Mouse (Mus musculus): ENCODE results near the gene Tstd1.

Tstd1 gene

GRCm38 (mm10) chr1:171419291-171419882, 715 bp downstream of the Tstd1 start:
- no peak for DNase-seq

- DNase-seq = no peak
These were observed 1.2 kb downstream of the Tstd1 start for GRCm38 (mm10) chr1:171419905-171420304.

GRCm38 (mm10) chr1:171422504-171423095, 3.9 kb downstream of the Tstd1 start:
- DNase-seq = no peak

- DNase-seq = no peak
These were observed 6.0 kb downstream of the Tstd1 start for GRCm38 (mm10) chr1:171424638-171425037.

DNA sequence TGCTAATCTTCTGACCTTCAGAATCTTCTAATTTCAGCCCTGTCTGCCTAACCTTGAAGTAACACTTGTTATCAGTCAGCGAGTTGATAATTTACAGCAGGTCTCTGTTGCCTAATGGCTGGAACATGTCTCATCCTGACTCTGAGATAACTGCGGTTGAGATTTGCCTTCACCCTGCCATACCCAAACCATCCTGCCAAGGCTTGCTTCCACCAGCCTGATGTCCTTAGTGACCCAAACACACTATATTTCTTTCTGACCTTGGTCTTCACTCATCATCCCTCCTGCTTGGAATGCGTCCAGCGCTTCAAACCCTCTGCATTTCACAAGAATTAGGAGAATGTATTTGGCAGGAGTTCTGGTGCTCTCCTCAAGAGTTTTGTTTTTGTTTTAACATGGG, 6.5 kb downstream of the Tstd1 start:
- DNase-seq = no peak

GRCm38 (mm10) chr1:171432158-171432557, 13.5 kb downstream of the Tstd1 start:
- DNase-seq = no peak

- DNase-seq = no peak
These were observed 16.7 kb downstream of the Tstd1 start for GRCm38 (mm10) chr1:171435288-171435814.

DNA sequence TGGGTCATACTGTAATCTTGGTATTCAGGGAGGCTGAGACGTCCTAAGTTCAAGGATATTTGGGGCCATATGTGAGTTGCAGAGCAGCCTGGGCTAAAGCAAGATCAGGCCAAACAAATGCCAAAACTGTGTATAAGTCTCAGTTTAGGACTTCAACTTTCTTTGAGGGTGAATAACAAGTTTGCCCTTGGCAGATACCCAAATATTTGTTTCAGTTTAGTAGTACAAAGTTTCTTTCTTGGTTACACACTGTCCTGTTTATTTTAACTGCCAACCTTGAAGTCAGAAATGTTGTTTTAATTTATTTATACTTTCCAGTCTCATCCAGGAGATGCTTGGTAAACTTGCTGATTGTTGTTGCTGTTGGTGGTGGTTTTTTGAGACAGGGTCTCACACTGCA, 17.3 kb downstream of the Tstd1 start:
- no peak for DNase-seq

DNA sequence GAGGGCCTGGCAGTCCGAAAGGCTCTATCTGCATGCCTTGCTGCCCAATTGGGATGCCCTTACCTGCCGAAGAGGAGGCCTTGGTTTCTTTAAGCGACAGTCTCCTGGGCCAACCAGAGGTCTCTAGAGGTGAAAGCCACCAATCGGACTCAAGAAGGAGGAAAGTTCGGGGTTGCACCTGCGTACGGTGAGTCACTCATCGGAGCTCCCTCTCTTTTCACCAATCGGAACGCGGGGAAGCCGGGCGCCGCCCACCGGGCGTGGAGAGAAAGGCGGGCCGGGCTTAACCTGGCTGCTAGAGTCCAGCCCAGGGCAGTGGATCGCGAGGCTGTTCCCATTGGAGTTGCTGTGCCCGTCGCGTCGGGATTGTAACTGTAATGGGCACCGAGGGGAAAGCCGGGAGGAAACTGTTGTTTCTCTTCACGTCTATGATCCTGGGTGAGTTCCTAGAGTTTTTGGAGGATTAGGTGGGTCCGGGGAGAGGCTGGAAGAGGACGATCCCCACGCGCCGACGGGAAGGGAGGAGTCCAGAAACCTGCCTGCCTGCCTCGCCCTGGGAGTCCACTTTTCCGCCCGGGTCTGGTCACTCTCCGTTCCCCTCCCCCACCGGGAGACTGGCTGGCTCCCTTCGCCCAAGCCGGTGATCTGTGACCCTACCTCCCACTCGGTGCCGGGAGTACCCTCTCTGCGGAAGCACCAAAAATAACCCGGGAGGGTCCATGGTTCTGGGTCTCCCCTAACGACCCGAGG, 18.8 kb downstream of the Tstd1 start, which contains the start of gene F11r:
TSS of gene F11r (plus strand) at position 272 of the 750 bp plus-strand sequence.
- peak; percentile 18 for DNase-seq

GRCm38 (mm10) chr1:171438014-171438670, 19.5 kb downstream of the Tstd1 start:
- no peak for DNase-seq

DNA sequence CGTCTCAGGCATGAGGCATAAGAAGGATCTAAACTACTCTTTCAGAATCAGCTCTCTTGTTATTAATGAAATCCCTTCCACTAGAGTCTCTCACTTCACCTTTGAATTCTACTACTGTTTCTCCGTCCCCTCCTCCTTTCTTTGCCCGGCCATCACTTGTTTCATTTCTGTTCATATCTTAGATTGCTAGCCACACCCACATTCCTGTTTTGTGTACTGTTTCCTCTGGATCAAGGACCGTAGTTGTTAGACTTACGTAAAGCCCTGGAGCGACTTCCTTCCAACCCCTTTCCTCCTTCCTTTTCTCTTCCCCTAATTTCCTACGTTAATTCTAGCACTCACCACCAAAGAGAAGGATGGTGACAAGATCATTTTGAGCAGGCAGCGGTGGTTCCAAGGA, 20.4 kb downstream of the Tstd1 start:
- no peak for DNase-seq

- no peak for DNase-seq
These were observed 21.5 kb downstream of the Tstd1 start for GRCm38 (mm10) chr1:171440025-171440725.

GRCm38 (mm10) chr1:171441466-171442412, 23.1 kb downstream of the Tstd1 start:
- DNase-seq = no peak

DNA sequence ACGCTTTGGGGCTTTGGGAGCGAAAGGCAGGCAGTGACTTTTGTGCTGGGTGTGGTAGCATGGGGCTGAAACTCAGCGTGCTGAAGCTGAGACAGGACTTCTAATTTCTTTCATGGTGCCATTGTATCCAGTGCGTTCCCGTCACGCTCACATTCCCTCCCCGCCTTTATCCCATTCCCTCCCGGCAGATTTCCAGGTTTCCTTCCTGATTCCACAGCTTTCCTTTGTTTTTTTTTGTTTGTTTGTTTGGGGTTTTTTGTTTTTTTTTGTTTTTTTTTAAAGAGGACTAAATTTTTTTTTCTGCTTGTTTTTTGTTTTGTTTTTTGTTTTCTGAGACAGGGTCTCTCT, 23.7 kb downstream of the Tstd1 start:
- DNase-seq = no peak

DNA sequence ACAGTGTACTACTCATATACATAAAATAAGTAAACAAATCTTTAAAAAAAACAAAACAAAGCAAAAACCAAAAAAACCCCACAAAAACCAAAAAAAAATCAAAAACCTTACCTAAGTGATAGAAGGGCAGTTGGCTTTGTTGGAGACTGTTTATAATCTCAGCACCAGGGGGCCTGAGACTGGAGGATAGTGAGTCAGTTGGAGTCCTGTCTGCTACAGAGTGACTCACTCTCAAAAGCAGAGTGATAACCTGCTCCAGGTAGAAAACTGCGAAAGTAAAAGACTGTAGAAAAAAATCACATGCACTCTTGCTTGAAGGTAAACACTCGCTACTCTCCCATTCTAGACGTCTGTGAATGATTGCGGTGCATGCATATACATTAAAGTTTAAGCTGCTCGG, 26.4 kb downstream of the Tstd1 start:
- DNase-seq = no peak

DNA sequence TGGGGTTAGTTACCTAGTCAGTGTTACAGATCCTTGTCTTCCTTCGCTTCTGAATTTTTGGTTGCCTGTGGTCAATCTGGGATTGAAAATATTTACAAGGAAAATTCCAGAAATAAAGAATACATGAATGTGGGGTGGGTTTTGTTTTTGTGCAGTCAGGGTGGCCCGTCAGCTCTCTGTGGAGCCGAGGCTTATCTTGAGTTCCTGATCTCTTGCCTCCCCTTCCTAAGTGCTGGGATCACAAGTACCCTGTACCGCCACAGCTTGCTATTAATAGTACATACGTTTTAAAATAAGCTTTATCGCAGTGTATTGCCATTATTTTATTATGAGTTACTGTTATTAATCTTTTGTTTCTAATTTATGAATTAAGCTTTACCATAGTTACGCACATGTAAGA, 28.2 kb downstream of the Tstd1 start:
- DNase-seq = no peak

- no peak for DNase-seq
These were observed 29.0 kb downstream of the Tstd1 start for GRCm38 (mm10) chr1:171447692-171448091.

DNA sequence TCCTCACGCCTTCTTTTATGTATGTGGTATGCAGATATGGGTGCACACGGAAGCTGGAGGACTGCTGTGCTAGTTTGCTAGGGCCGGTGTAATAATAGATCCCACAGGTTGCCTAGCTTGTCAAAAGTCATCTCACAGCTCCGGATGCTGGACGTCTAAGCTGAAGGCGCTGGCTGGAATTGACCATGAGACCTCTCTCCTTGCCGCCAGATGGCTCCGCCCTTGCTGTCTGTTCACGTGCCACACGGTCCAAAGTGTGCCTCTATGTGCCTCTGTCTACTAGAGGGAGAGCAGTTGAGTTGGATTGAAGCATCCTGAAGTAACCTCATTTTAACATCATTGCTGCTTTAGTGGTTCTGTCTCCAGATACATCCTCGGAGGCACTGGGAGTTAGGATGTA, 31.4 kb downstream of the Tstd1 start:
- no peak for DNase-seq

- DNase-seq = no peak
These were observed 32.3 kb downstream of the Tstd1 start for GRCm38 (mm10) chr1:171451001-171451400.

DNA sequence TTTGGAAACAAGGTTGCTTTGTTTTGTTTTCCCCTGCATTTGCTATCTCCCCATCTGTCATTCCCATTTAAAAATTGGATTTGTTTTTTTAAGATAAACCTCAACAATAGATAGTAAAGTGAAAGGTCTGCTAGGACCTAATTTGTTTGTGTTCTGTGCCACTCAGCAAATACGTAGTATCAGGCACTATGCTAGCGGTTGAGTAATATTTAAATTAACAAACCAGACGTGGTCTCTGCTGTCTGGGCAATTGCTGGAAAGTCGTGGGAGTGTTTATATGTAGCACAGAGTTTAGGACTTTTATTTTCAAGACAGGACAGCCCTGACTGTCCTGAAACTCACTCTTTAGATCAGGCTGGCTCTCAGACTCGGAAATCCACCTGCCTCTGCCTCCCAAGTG, 33.9 kb downstream of the Tstd1 start:
- DNase-seq = no peak

GRCm38 (mm10) chr1:171452923-171453322, 34.3 kb downstream of the Tstd1 start:
- DNase-seq = no peak

GRCm38 (mm10) chr1:171454926-171455325, 36.3 kb downstream of the Tstd1 start:
- no peak for DNase-seq
